Mouse (Mus musculus) spleen, adult 2 months (tissue): ENCODE measurements around the gene B3gntl1.

ENCODE experiments used
- CTCF ChIP-seq: fragments of 200-500 bp; IDR thresholded peaks from 2 replicates; pipeline ENCODE4 v1.5.1; 2011; ENCODE audit warnings: mild to moderate bottlenecking, inconsistent platforms; ENCODE audit not compliant: insufficient read depth, insufficient read length, insufficient replicate concordance; ENCODE audit errors: extremely low read depth
- POLR2A ChIP-seq: fragments of 200-500 bp; IDR thresholded peaks from 2 replicates; pipeline ENCODE4 v1.6.1; 2011; ENCODE audit warnings: low read depth, low read length, inconsistent platforms

GRCm38 (mm10) chr11:121702111-121702894 lies 29.4 kb upstream of the B3gntl1 start:
- TF ChIP-seq POLR2A = peak; percentile 1
- TF ChIP-seq CTCF = no peak
